ENCODE assay signal across 31 mouse cellular contexts in genomic region chr3:101540568-101540967, GRCm38 (mm10).
"Had no signal": no experiment of that assay in that cellular context is flagged by ENCODE, and none has a peak within 500 bp of the region (broad histone marks: within the 10 kb centered on the region; RNA-seq: fewer than 3 reads in every experiment).

No protein-coding gene starts in this region.

- H3K4me2 ChIP-seq: limb, embryonic 12.5 days; limb, embryonic 13.5 days; limb, embryonic 15.5 days; liver, embryonic 11.5 days; liver, embryonic 12.5 days; liver, embryonic 15.5 days; lung, embryonic 14.5 days; lung, embryonic 15.5 days; midbrain, embryonic 11.5 days; midbrain, embryonic 12.5 days; midbrain, embryonic 13.5 days; midbrain, embryonic 15.5 days; neural tube, embryonic 12.5 days had no signal

- H3K4me1 ChIP-seq: midbrain, embryonic 15.5 days; neural tube, embryonic 12.5 days had no signal

- H3K9ac ChIP-seq: limb, embryonic 12.5 days; limb, embryonic 13.5 days; limb, embryonic 15.5 days; liver, embryonic 12.5 days; liver, embryonic 14.5 days; liver, embryonic 15.5 days; liver, postnatal 0 days; lung, embryonic 14.5 days; lung, embryonic 15.5 days; midbrain, embryonic 12.5 days; midbrain, embryonic 13.5 days; midbrain, embryonic 15.5 days; neural tube, embryonic 12.5 days had no signal

- H3K9me3 ChIP-seq: limb, embryonic 10.5 days; limb, embryonic 12.5 days; limb, embryonic 13.5 days; limb, embryonic 15.5 days; liver, embryonic 12.5 days; liver, embryonic 15.5 days; lung, embryonic 15.5 days; megakaryocyte, embryonic 14.5 days; midbrain, embryonic 10.5 days; midbrain, embryonic 12.5 days; midbrain, embryonic 13.5 days; midbrain, embryonic 15.5 days; neural tube, embryonic 12.5 days had no signal

- H3K27me3 ChIP-seq: limb, embryonic 12.5 days; limb, embryonic 13.5 days; limb, embryonic 15.5 days; lung, embryonic 15.5 days; midbrain, embryonic 12.5 days; midbrain, embryonic 13.5 days; midbrain, embryonic 15.5 days; neural tube, embryonic 12.5 days had no signal

- DNase-seq: left cerebral cortex, postnatal 4 days; liver, postnatal 0 days; lung, adult 18-20 months; lung, adult 2 months; lung, embryonic 14.5 days; lung, postnatal 10 days; lung, postnatal 14 days; lung, postnatal 36 days; lung, postnatal 4 days; midbrain, embryonic 14.5 days had no signal

- ATAC-seq: liver, embryonic 12.5 days; liver, postnatal 0 days; lung, postnatal 0 days; midbrain, embryonic 13.5 days; midbrain, embryonic 15.5 days; midbrain, embryonic 16.5 days had no signal

- H3K36me3 ChIP-seq: limb, embryonic 10.5 days; limb, embryonic 12.5 days; limb, embryonic 13.5 days; limb, embryonic 15.5 days; liver, embryonic 12.5 days; liver, embryonic 15.5 days; lung, embryonic 15.5 days; midbrain, embryonic 10.5 days; midbrain, embryonic 12.5 days; midbrain, embryonic 13.5 days; midbrain, embryonic 15.5 days; neural tube, embryonic 12.5 days had no signal

- H3K27ac ChIP-seq: left cerebral cortex, adult 2 months; limb, embryonic 10.5 days; limb, embryonic 12.5 days; limb, embryonic 13.5 days; limb, embryonic 15.5 days; liver, embryonic 12.5 days; liver, embryonic 14.5 days; liver, embryonic 15.5 days; lung, embryonic 15.5 days; macrophage; midbrain, embryonic 12.5 days; midbrain, embryonic 13.5 days; midbrain, embryonic 15.5 days; neural tube, embryonic 12.5 days had no signal

- H3K4me3 ChIP-seq: left cerebral cortex, adult 2 months; limb, embryonic 10.5 days; limb, embryonic 12.5 days; limb, embryonic 13.5 days; limb, embryonic 15.5 days; liver, embryonic 12.5 days; liver, embryonic 15.5 days; lung, embryonic 15.5 days; megakaryocyte, embryonic 14.5 days; midbrain, embryonic 10.5 days; midbrain, embryonic 12.5 days; midbrain, embryonic 13.5 days; midbrain, embryonic 15.5 days; myocyte; neural tube, embryonic 12.5 days had no signal
